Mouse (Mus musculus) lung, postnatal 0 days (tissue): ENCODE data around the gene Fancc.

ENCODE experiments used
- CTCF ChIP-seq: IDR thresholded peaks from 2 replicates; pipeline ENCODE4 v1.5.1; 2016; ENCODE audit warnings: antibody characterized with exemption, mild to moderate bottlenecking
- EP300 ChIP-seq: IDR thresholded peaks from 2 replicates; pipeline ENCODE4 v1.6.1; 2016; ENCODE audit warnings: antibody characterized with exemption, mild to moderate bottlenecking, control low read depth

- TF ChIP-seq EP300 (no peak), CTCF (no peak)
Observed at GRCm38 (mm10) chr13:63278141-63278631, 218.9 kb downstream of the Fancc start.
